Mouse (Mus musculus) C2C12 (cell line): ENCODE measurements around the gene 1700025G04Rik.

Experiments
- CTCF ChIP-seq: IDR thresholded peaks from one replicate; pipeline ENCODE4 v1.5.1; 2011; ENCODE audit not compliant: control insufficient read depth, insufficient read depth, insufficient read length
- MAX ChIP-seq: IDR thresholded peaks from one replicate; pipeline ENCODE4 v1.6.1; 2011; ENCODE audit warnings: mild to moderate bottlenecking, control low read depth

GRCm38 (mm10) chr1:151976850-151977249 is 113.1 kb downstream of the 1700025G04Rik start:
- TF ChIP-seq CTCF (no peak), MAX (no peak)
